Mouse (Mus musculus) urinary bladder, adult 18-20 months (tissue): ENCODE measurements around the gene Fgfr2.
A peak's percentile ranks its signal among the peaks of the same experiment; 100 is the strongest.

Source experiments
- DNase-seq, 2 experiments: peaks; one replicate each; pipeline ENCODE4 v3.0.0; 2022; ENCODE audit warnings: low spot score in 2 of 2, mixed read lengths in 2 of 2

Fgfr2 gene

DNA sequence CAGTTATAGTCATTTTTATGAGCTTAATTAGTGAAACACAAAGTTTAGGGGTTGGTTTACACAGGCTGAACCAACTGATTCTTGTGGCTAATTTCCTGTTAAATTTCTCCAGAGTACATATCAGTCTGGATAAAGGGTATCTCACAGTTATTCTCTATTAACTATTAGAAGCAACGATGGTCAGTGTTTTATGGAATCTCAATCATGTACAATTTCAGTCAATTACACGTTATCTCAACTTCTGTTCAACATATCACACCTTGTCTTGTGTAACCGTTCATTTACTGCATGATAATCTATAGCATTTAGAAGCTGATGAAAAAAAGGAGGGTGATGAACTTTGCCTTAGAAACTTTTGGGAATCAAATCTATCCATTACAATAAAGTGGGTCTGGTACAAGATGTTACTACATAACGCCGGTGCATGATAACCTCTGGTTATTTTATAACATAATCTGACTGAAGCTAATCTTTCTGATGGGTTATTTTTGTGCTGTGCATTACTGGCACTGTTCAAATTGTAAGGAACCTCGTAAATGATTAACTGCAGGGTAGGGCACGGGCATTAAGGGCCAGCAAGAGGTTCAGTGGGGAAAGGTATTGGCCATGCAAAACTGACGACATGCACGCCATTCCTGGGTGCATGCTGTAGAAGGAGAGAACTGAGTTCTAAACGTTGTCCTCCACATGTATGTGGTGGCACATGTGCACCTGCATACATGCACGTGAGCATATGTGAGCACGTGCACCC lies 2121.0 kb downstream of the Fgfr2 start:
- no peak for DNase-seq

DNA sequence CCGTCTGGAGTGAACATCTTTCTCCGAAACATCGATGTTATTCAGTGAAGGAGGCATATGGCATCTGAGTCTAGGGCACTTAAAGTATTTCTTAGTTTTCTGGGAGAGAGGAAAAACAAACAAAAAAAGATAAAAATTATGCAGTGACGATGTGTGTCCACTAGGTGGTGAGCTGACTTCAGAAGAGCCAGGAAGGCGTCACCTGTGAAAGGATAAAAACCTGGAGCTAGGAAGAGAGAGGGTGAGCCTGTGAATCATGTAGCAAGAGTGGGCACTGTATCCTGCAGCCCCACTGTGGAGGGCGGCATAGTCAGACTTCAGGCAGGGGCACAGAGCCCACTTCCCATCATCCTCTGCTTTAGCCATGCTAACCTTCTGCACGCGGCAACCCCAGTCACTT lies 2129.2 kb downstream of the Fgfr2 start:
- no peak for DNase-seq

DNA sequence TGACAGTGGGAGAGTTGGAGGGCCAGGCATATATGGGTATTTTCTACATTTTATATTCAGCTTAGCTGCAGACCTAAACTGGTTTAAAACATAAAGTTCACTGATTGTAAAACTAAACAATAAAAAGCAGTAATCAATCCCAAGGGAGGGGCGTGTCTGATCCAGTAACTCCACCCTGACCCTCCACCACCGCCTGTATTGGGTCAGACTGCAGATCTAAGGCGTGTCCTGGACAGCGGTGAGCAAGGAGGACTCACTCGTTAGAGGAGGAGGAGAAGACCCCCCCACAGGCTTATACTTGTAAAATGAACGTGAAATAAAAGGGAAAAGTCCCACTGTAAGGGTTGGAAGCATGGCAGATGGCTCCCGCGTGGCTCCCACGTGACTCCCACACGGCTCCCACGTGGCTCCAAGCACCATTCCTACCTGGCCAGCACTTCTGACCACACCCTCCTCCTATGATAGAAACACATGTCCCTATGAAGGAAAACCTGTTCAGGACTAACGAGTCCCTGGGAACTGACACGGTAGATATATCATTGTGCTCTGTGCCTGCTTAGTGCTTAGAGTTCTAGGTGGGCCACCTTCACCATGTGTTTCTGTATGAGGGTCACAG lies 2131.9 kb downstream of the Fgfr2 start:
- DNase-seq, result no peak

DNA sequence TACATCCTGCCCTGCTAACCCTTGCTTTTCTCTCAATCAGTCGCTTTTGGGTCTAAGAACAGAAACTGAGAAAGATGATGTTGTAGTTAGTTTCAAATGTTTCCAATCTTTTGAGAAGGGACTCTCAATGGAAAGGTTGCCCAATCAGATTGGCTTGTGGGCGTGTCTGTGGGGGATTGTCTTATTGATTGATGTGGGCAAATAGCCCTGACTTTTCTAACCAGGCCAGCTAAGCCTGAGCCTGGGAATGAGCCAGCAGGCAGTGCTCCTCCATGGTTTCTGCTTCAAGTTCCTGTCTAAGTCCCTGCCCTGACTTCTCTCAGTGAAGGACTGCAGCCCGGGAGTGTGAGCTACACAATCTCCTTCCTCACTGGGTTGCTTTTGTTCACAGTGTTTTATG lies 2133.8 kb downstream of the Fgfr2 start:
- DNase-seq, result no peak

DNA sequence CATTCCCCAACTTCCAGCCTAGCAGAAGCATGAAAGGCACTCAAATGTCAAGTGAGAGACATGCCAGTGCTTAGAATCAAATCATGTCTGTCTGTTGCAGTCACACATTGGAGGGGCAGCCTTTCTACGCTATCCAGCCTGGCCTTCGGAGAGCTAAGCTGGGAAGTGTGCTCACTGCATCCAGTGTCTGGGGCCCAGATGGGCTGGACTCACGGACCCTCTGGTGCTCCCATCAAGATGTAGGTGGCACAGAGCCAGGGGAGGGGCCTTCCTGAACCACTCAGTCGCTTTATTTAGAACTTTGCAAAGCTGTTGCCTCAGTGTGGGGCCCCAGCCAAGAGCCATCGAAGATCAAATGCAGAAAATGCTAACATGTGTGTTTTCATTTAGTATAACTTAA lies 2135.0 kb downstream of the Fgfr2 start:
- DNase-seq, result no peak

DNA sequence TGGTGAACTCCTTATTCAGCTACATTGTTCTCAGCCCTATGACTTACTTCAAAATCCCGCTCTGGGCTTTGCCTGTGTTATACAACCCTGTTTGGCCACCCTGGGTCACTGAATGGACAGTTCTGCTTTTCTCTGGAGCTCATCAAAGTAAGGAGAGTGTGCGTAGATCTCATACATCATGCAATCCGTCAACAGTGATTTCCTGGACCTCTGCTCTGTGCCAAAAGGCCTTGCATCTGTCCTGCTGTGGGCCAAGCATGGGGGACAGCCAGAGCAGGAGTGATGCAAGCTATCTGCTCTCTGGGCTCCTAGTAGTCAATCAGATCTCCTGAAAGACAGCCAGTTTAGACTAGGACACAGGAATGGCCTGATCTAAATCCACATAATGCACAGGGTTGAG lies 2137.4 kb downstream of the Fgfr2 start:
- no peak for DNase-seq

DNA sequence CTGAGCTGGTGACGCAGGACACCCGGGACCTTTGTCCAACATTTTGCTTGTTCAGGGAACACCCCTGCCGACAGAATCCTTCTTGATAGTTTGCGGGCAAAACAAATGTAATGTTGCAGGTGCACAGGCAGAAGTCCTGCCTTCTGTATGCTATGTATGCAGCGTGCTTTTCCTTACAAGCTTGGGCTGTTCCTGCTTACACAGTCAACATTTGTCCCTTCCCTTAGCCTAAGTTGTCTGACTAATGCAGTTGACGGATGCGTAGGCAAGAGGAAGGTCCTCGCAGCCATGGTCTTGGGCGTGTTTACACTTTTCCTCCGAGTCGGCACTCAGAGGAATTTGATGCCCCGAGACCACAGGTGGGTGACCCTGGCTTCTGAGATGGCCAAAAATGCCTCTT lies 2138.0 kb downstream of the Fgfr2 start:
- no peak for DNase-seq

DNA sequence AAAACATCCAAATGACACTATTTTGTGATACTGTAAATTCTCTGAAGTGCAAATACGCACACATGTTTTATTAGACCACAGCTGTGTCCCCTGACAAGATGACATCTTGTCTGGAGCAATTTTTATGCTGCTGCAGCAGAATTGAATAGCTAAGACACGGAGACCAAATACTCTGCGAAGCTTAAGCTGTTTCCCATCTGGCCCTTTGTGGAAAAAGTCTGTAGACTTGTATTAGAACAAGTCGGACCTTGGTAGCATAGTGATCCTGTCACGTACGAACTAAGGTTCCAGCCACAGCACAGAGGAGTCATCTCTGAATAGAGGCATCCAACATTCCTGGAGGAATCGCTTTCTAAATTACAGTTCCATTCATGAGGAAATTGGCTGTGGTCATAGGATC lies 2138.9 kb downstream of the Fgfr2 start:
- no peak for DNase-seq

DNA sequence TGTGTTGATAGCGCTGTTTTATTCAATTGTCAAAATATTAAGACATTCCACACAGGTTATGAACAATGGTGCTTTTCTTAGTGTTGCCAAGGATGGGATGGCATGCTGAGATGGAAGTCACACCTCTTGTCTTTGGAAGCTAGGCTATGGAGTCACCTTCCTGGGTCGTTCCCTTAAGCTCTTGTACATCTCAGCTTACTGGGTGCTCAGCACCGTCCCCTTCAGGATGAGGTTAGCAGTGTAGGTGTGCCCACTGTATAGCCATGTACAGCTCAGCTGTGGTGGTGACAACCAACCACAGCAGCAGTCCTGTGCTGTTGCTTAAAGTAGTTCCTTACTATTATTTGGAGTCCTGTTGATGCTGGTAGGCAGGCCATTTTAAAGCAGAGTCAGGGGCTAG lies 2140.3 kb downstream of the Fgfr2 start:
- DNase-seq, result no peak

DNA sequence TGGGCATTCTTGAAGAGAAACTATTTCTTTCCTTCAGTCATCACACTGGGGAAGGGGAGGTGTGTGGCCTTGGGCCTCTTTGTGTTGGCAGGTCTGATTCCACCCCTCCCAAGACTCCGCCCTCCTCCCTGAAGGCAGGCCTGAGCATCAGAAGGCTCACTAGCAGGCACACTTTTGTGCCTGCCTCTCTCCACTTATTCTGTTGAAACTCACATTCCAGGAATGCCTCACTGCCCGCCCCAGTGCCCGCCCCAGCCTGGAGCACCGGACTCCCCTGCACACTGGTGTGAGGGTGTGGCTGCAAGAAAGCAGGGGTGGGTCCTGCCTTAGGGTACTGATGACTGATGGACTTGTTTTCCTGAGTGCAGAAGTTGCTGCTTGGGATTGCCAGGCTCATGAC lies 2140.8 kb downstream of the Fgfr2 start:
- peak in 1 of 2 experiments; percentile 30 for DNase-seq

DNA sequence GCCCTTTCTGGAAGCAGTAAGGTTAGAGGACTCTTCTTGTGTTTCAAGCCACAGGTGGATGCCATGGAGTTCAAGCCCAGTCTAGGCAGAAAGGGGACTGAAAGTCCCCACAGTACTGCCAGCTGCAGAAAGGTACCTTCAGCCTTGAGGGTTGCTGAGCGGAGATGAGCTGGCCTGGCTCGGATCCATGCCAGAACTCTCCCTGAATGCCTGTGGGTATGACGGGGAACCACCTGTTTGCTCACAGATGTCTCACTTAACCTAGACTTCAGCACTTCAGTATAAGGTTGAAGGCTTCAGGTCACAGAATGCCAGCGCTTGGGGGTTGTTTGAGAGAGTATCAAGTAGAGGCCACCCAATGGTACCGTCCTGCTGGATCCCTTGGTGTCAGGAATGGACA lies 2143.0 kb downstream of the Fgfr2 start:
- peak in 1 of 2 experiments; percentile 45 for DNase-seq

DNA sequence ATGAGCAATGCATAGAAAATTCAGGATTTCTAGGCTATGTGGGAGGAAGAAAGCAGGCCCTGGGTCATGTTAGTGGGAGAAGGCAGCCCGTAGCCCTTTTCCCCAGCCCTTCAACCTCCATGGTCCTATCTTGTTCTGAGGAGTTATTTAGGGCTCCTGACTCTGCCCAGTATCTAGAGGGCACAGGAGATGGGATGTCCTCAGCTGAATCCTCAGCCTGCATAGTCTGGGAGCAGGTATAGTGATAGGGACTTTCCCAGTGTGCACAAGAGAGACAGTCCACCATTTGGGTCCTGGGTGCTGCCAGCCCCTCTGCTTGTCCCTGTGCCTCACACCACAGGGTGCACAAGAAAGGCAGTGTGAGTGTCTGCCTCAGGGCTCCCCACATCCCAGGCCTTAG lies 2144.6 kb downstream of the Fgfr2 start:
- no peak for DNase-seq

DNA sequence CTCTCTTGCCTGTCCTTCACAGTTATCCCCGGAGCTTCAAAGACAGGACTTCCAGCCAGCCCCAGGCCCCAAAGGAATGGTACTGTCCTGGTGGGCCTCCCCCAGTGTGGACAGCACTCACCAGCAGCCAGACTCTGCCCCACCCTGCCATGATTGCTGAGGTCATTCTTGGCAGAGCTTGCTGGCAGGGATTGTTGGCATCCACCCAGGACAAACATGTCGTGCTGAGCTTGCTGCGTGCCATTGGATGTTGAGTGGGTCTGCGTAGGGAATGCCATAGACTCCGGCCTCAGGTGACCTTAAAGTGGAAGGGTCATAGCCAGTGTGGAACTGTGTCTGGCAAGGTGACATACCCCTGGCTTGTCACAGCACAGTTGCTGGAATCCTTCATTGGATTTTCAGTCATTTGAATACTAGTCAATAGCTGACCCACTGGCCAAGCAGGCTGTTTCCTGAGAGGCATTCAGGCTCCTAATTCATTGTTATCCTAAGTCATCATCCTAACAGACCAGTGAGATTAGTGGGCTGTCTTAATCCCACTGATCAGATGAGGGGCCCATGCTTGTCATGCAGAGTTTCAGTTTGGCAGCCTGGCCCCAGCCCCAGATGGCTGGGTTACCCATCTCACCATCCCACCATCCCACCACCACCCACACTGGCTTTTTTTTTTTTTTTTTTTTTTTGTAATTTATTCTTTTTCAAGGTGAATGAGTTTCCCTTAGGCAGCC lies 2145.2 kb downstream of the Fgfr2 start:
- peak; percentile 78 to 81 for DNase-seq

DNA sequence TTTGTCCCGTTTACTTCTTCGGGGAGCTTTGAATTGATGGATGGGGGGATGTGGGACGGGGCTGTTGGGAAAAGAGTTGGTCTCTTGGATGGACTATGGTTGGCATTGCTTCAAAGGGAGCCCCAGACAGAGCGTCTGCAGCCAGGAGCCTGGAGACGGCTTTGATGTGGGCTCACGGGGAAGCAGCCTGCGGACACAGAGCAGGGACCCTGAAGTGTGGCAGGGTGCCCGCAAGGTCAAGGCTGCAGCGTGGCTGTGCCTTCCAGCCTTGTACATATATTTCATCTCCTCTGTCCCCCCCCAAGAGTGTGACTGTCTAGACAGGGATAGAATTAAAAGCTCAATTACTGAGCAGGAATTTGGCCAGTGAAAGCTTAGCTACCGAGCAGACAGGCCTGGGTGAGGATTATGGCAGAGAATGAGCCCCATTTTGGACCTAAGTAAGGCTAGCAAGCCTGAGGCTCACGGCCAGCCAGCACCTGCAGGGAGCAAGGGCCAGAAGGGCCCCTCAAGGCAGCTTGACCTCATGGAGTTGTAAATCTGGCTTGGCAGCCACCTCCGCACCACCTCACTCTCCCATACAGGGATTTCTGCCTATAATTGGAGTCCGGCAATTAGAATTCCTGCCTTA lies 2146.7 kb downstream of the Fgfr2 start:
- DNase-seq, result no peak

DNA sequence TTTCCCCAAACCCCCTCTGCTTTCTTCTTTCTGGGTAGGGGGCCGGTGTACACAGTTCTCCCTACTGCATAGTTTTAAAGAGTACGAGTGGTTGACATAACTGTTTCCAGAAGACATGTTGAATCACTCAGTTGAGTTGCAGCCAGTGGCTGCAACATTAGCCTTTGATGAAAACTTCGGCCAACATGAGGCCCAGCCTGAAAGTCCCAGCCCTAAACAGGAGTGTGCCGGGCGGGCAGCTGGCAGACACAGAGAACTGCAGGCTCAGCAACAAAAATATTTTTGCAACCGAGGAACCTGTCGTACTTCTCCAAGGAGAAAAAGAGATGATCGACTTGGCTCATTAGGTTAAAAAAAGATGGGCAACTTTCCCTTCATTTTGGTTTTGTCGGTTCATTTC lies 2150.4 kb downstream of the Fgfr2 start:
- DNase-seq, result no peak

DNA sequence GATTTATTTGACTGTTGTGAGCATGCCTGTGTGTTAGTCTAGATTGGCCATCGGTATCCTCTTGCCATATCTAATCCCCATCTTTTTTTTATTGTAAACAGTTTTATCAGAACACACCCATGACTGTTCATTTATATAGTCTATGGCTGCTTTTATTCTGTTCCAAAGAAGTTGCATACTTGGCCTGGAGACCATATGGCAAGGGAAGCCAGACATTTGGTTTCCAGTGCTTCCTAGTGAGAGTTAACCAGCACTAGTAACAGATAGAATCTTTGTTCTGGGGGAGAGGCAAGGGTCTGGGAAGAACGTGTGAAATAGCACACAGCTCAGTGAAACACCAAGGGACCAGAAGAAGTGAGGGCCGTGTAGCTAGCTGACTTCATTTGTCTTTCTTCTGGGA lies 2153.6 kb downstream of the Fgfr2 start:
- DNase-seq, result no peak

DNA sequence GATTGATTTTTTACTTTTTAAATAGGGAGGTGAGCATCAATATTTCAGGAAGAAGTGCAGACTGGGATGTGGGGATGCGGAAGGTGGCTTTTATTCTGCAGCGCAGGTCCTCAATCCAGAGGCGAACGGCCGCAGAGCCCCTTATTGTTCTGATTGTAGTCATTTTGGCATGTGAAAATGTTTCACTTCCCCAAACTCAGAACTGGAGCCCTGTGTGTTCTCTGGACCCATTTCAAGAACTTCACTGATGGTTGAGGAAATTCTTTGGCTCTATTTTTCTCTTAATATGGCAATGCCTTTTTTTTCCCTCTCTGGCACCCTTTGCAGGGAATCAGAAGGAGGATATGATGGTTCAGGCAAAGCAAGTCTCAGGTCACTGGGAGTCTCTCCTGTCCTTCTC lies 2154.1 kb downstream of the Fgfr2 start:
- DNase-seq, result no peak

DNA sequence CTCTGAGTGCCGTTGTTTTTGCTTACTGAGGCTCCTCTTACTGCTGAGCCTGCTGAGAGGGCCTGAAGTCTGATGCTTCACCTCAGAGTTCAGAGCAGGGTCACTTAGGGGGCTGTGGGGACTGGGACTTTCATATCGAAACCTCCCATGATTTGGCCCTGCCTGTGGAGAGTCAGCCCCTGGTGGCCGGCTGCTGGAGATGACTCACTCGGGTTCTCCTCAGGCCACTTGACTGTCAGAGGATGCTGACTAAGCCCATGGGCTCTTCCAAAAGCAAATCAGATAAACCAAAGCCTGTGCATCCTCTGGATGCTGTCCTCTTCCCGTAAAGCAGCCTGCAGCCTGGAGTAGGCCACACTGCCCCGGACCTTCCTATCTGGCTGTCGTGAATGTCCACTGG lies 2154.6 kb downstream of the Fgfr2 start:
- peak in 1 of 2 experiments; percentile 49 for DNase-seq

DNA sequence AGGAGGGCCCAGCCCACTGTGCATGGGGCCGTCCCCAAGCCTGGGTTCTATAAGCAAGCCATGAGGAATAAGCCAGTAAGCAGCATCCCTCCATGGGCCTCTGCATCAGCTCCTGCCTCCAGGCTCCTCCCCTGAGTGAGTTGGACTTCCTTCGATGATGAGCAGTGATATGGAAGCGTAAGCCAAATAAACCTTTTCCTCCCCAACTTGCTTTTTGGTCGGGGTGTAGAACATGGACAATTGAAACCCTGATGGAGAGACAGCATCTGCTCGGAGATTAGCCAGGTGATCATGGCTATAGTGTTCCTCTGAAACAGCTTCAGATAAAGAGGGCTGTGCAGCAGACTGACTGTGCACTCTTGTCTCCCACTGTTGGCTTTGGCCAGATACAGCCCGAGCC lies 2155.2 kb downstream of the Fgfr2 start:
- DNase-seq, result no peak

DNA sequence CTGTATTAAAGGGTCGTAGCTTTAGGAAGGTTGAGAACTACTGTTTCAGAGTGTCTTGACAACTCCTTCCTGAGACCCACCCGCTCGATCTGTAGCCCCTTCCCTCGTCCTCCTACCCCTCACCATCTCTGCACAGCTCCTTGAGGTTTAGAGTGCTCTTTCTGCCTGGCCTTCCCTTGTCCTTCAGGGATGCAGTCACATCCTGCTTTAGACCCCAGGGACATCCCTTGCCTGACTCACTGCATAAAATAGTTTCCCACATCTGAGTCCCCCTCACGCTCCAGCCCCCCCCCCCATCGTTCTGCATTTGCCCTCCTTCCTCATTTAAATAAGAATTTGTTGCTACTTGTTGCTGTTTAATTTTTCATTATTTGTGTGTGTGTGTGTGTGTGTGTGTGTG lies 2156.3 kb downstream of the Fgfr2 start:
- no peak for DNase-seq

DNA sequence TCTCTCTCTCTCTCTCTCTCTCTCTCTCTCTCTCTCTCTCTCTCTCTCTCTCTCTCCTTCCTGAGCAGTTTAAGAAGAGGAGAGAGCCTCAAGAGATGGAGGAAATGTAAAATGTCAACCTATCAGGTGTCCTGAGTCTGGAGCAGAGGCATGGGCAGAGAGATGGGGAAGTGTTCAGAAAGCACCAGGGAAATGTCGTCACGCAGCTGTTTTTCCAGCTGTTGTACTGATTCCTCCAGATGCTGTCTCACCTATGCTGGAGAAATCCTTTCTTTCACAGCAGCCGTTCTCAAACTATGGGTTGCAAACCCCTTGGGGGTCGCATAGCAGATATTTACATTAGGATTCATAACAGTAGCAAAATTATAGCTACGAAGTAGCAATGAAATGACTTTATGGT lies 2156.7 kb downstream of the Fgfr2 start:
- DNase-seq, result no peak

DNA sequence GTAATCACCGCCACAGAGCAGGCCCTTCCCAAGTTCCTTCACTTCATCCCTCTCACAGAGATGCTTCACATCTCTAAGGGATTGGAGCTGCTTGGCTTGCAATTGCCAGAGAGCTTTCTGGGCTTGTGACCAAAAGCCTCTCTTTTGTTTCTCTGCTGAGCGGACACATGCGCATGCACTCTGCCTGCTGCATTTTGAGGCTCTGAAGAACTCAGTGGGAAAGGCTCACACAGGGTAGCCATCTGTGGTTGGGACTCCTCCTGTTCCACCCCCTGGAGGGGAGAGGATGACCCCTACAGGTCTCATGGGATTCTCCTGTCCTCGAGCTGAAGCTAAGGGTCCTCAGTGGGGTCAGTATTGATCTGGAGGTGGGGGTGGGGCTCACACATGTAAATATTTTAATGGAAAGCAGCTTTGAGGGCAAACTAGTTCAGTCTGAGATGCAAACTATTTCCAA lies 2157.2 kb downstream of the Fgfr2 start:
- DNase-seq, result peak in 1 of 2 experiments; percentile 28
